Mouse (Mus musculus) CH12.LX (cell line): Measurements from ENCODE around the gene Dscaml1. TPM values are rescaled to one million over a fixed set of nuclear protein-coding genes. Genes with fewer than 3 reads are reported as not detected.

Source experiments
- DNase-seq: peaks from one replicate; pipeline ENCODE4 v3.0.0-alpha.2; 2013; ENCODE audit errors: extremely low read depth
- H3K27ac ChIP-seq: 2 replicates; pipeline ENCODE4 v1.5.1; 2012; ENCODE audit warnings: low read depth, mild to moderate bottlenecking, control low read depth, moderate library complexity; ENCODE audit not compliant: insufficient read depth
- H3K27me3 ChIP-seq: replicated peaks from 2 replicates; pipeline ENCODE3; 2012; ENCODE audit warnings: inconsistent platforms
- H3K36me3 ChIP-seq, 2 experiments: replicated peaks in 1 of 2; 2 replicates each; pipeline versions ENCODE3 to v1.6.1; 2012; ENCODE audit warnings: inconsistent platforms in 1 of 2, low read length in 1 of 2, mild to moderate bottlenecking in 1 of 2, mixed read lengths in 1 of 2, moderate library complexity in 1 of 2; ENCODE audit not compliant: control insufficient read depth in 1 of 2, insufficient read depth in 1 of 2
- H3K4me1 ChIP-seq, 2 experiments: 2 replicates each; pipeline ENCODE4 v1.6.1; 2012; ENCODE audit warnings: inconsistent platforms in 1 of 2, moderate library complexity in 1 of 2; ENCODE audit not compliant: insufficient read depth in 2 of 2, control insufficient read depth in 1 of 2
- H3K4me2 ChIP-seq: 2 replicates; pipeline ENCODE4 v1.6.1; 2012; ENCODE audit warnings: low read depth, mild to moderate bottlenecking, control low read depth; ENCODE audit not compliant: poor library complexity, insufficient read depth, severe bottlenecking
- H3K4me3 ChIP-seq, 3 experiments: fragments of 150-350 bp in 1 of 3; sonication (generic) in 1 of 3; replicated peaks in 1 of 3; 2 replicates each; pipeline versions ENCODE3 to v1.5.1; 2011 to 2012; ENCODE audit warnings: low read depth in 2 of 3, low read length in 2 of 3, mild to moderate bottlenecking in 2 of 3, moderate library complexity in 2 of 3, control low read depth in 1 of 3, improper control_type of control experiment in 1 of 3, inconsistent platforms in 1 of 3, mixed read lengths in 1 of 3; ENCODE audit not compliant: poor library complexity in 1 of 3
- H3K79me2 ChIP-seq: replicated peaks from 2 replicates; pipeline ENCODE4 v1.6.1; 2012; ENCODE audit warnings: mild to moderate bottlenecking, moderate library complexity; ENCODE audit not compliant: control insufficient read depth, poor library complexity, insufficient read depth, severe bottlenecking; ENCODE audit errors: extremely low read depth
- H3K9ac ChIP-seq: 2 replicates; pipeline ENCODE4 v1.6.1; 2012; ENCODE audit warnings: low read depth, mild to moderate bottlenecking, control low read depth, moderate library complexity; ENCODE audit not compliant: insufficient read depth
- H3K9me3 ChIP-seq: replicated peaks from 2 replicates; pipeline ENCODE3; 2012; ENCODE audit warnings: low read length, inconsistent platforms, mixed read lengths
- BHLHE40 ChIP-seq: IDR thresholded peaks from 2 replicates; pipeline ENCODE4 v1.6.1; 2011; ENCODE audit warnings: mild to moderate bottlenecking, low read depth, low read length, improper control_type of control experiment
- CHD2 ChIP-seq: IDR thresholded peaks from 2 replicates; pipeline ENCODE4 v1.6.1; 2011; ENCODE audit warnings: low read length, improper control_type of control experiment
- CTCF ChIP-seq, 2 experiments: IDR thresholded peaks in 1 of 2; conservative IDR thresholded peaks in 1 of 2; 2 replicates each; pipeline ENCODE4 v1.5.1; 2011 to 2012; ENCODE audit warnings: low read depth in 2 of 2, low read length in 2 of 2, improper control_type of control experiment in 1 of 2, inconsistent platforms in 1 of 2, mild to moderate bottlenecking in 1 of 2, moderate library complexity in 1 of 2
- E2F4 ChIP-seq: IDR thresholded peaks from 2 replicates; pipeline ENCODE4 v1.6.1; 2011; ENCODE audit warnings: low read depth, low read length, improper control_type of control experiment; ENCODE audit not compliant: insufficient replicate concordance
- ELF1 ChIP-seq: IDR thresholded peaks from 2 replicates; pipeline ENCODE4 v1.6.1; 2014; ENCODE audit warnings: low read depth, mild to moderate bottlenecking, inconsistent platforms, low read length, improper control_type of control experiment
- EP300 ChIP-seq: IDR thresholded peaks from 2 replicates; pipeline ENCODE4 v1.6.1; 2011; ENCODE audit warnings: low read length, improper control_type of control experiment
- JUN ChIP-seq: IDR thresholded peaks from 2 replicates; pipeline ENCODE4 v1.6.1; 2011; ENCODE audit warnings: low read depth, mild to moderate bottlenecking, low read length, improper control_type of control experiment, moderate library complexity; ENCODE audit not compliant: insufficient read depth
- JUND ChIP-seq: conservative IDR thresholded peaks from 2 replicates; pipeline ENCODE4 v1.6.1; 2011; ENCODE audit warnings: low read depth, low read length, improper control_type of control experiment
- MAFK ChIP-seq: IDR thresholded peaks from 2 replicates; pipeline ENCODE4 v1.6.1; 2011; ENCODE audit warnings: low read length, improper control_type of control experiment; ENCODE audit not compliant: insufficient replicate concordance
- MEF2A ChIP-seq: IDR thresholded peaks from 2 replicates; pipeline ENCODE4 v1.6.1; 2014; ENCODE audit warnings: low read depth, mild to moderate bottlenecking, inconsistent platforms, low read length, improper control_type of control experiment, borderline replicate concordance
- PAX5 ChIP-seq: IDR thresholded peaks from 2 replicates; pipeline ENCODE4 v1.6.1; 2012; ENCODE audit warnings: low read length, inconsistent platforms, mixed read lengths
- TCF12 ChIP-seq: IDR thresholded peaks from 2 replicates; pipeline ENCODE4 v1.6.1; 2014; ENCODE audit warnings: low read depth, mild to moderate bottlenecking, inconsistent platforms, low read length, improper control_type of control experiment
- USF1 ChIP-seq: IDR thresholded peaks from 2 replicates; pipeline ENCODE4 v1.6.1; 2014; ENCODE audit warnings: low read depth, mild to moderate bottlenecking, inconsistent platforms, low read length, improper control_type of control experiment
- USF2 ChIP-seq: conservative IDR thresholded peaks from 2 replicates; pipeline ENCODE4 v1.6.1; 2011; ENCODE audit warnings: low read depth, low read length, improper control_type of control experiment
- ZKSCAN1 ChIP-seq: IDR thresholded peaks from 2 replicates; pipeline ENCODE4 v1.6.1; 2012; ENCODE audit warnings: low read depth, inconsistent platforms, low read length, improper control_type of control experiment, borderline replicate concordance
- dilution Hi-C: fragments of 300-500 bp; cut with MboI; formaldehyde crosslinking; loops from 2 replicates; pipeline ENCODE4 v1.14.3; 2020; ENCODE audit warnings: low sequenced_read_pairs; ENCODE audit not compliant: extremely low pct_unique_long_range_greater_than_20kb, extremely low pct_ligation_motif_present
- in situ Hi-C: fragments of 300-500 bp; cut with MboI; formaldehyde crosslinking; loops from 3 replicates; pipeline ENCODE4 v1.14.3; 2019; ENCODE audit warnings: low sequenced_read_pairs, low pct_ligation_motif_present, low pct_unique_long_range_greater_than_20kb, mixed read lengths
- polyA plus RNA-seq: library from polyadenylated mRNA; unstranded; fragments of >175 nt; gene quantifications from 2 replicates; pipeline ENCODE4 v1.2.1, GENCODE M21; 2012; ENCODE audit warnings: low read depth; ENCODE audit not compliant: insufficient read length
- total RNA-seq, 2 experiments: library from RNA; depleted of rRNA; stranded (reverse); fragments of 300-350 nt in 1 of 2; fragments of >200 nt in 1 of 2; gene quantifications; 2 replicates each; pipeline ENCODE4 v1.2.3; 2012 to 2014

Gene Dscaml1
- total and polyA plus RNA-seq, 3 experiments, result not detected

DNA sequence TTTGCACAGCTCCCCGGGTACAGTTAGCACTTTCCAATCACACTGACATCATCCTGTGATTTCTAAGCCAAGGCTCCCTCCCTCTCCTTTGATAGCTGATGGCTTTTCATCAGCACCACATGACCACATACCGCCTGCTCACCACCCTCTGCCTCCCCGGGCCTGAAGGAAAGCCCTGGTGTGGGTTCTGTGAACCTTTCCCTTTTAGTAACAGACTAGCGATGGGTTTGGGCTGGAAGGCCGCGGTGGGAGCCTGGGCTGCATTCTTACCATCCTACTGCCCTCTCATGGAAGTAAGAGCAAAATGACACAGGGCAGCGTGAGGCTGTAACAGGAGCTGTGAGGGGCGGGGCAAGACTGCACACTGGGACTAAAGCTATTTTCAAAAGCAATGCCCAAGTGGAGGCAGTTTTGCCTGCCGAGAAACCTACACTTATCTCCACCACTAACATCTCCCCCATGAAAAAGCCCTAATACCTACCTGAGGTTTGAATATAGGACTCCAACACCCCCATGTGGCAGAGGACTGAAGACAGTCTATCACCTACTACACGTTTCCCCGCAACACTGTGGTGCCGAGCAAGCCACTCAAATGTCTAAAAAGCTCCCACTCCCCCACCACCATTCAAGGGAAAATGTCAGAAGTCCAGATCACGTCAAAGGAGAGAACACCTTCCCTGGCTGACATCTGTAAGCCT is 372.2 kb downstream of the Dscaml1 start:
- dilution Hi-C loops, result no loop called here
- H3K27ac ChIP-seq, result no peak overlapping the region

GRCm38 (mm10) chr9:45799402-45799801 is 373.0 kb downstream of the Dscaml1 start:
- H3K27me3 ChIP-seq, result no peaks in the 10 kb centered on the region
- peaks cover 12 to 67% of the 10 kb centered on the region in 2 experiments for H3K36me3 ChIP-seq
- no peaks in the 10 kb centered on the region for H3K79me2 ChIP-seq
- no peak overlapping the region for H3K27ac ChIP-seq
- H3K9ac ChIP-seq, result no peak overlapping the region
- H3K4me3 ChIP-seq, result no peak overlapping the region
- no peaks in the 10 kb centered on the region for H3K9me3 ChIP-seq
- TF ChIP-seq JUND, result no peak
- TF ChIP-seq BHLHE40, result no peak
- no peak for TF ChIP-seq JUN
- TF ChIP-seq EP300, result no peak
- no peak for TF ChIP-seq ZKSCAN1
- no peak for TF ChIP-seq ELF1
- no peak for TF ChIP-seq USF1
- no peak for TF ChIP-seq CTCF (conservative IDR thresholded peaks at IDR 0.05 in 1 of 2, IDR thresholded peaks at IDR 0.05 in 1 of 2; ENCODE audit: low read depth in 2 of 2, low read length in 2 of 2)
- no peak for TF ChIP-seq TCF12
- no peak for DNase-seq
- dilution Hi-C loops, result no loop called here
- in situ Hi-C loops, result no loop called here
- no peak overlapping the region for H3K4me2 ChIP-seq
- peaks cover 0 to 27% of the 10 kb centered on the region in 2 experiments; a peak in 2 of 4 replicates for H3K4me1 ChIP-seq

More for the DNA sequence above, 372.2 kb downstream of the Dscaml1 start:
- TF ChIP-seq MEF2A (no peak), E2F4 (no peak), MAFK (no peak), CHD2 (no peak), USF2 (no peak), PAX5 (no peak)
- H3K4me1 ChIP-seq, result peaks cover 0 to 19% of the 10 kb centered on the region in 2 experiments; a peak in 2 of 4 replicates
- H3K79me2 ChIP-seq, result no peaks in the 10 kb centered on the region
- no peak overlapping the region for H3K4me2 ChIP-seq
- no peak for DNase-seq
- no peaks in the 10 kb centered on the region for H3K27me3 ChIP-seq
- no peak overlapping the region for H3K9ac ChIP-seq
- H3K9me3 ChIP-seq, result no peaks in the 10 kb centered on the region
- peaks cover 18 to 73% of the 10 kb centered on the region in 2 experiments for H3K36me3 ChIP-seq
- H3K4me3 ChIP-seq, result no peak overlapping the region
- in situ Hi-C loops, result no loop called here

Other genes starting within 250 kb of the Dscaml1 start
- not detected in 2 replicates for gene BC049352, start 244.6 kb upstream of the Dscaml1 start, total RNA-seq (2012; rRNA removed)
- gene BC049352, start 244.6 kb upstream of the Dscaml1 start, total RNA-seq (2014; rRNA removed), result not detected in 2 replicates
- gene BC049352, start 244.6 kb upstream of the Dscaml1 start, polyA plus RNA-seq, result 0.14 and 0.17 TPM in 2 replicates
- not detected in 2 replicates for gene Tmprss4, start 222.5 kb upstream of the Dscaml1 start, total RNA-seq (2012; rRNA removed)
- not detected in 2 replicates for gene Tmprss4, start 222.5 kb upstream of the Dscaml1 start, total RNA-seq (2014; rRNA removed)
- gene Tmprss4, start 222.5 kb upstream of the Dscaml1 start, polyA plus RNA-seq, result not detected in 2 replicates
- gene Il10ra, start 157.5 kb upstream of the Dscaml1 start, total RNA-seq (2012; rRNA removed), result 3.4 and 3.9 TPM in 2 replicates
- 3.1 and 3.7 TPM in 2 replicates for gene Il10ra, start 157.5 kb upstream of the Dscaml1 start, total RNA-seq (2014; rRNA removed)
- 4.5 and 5.1 TPM in 2 replicates for gene Il10ra, start 157.5 kb upstream of the Dscaml1 start, polyA plus RNA-seq
- not detected in 2 replicates for gene Tmprss13, start 107.5 kb upstream of the Dscaml1 start, total RNA-seq (2012; rRNA removed)
- gene Tmprss13, start 107.5 kb upstream of the Dscaml1 start, total RNA-seq (2014; rRNA removed), result not detected in 2 replicates
- not detected in 2 replicates for gene Tmprss13, start 107.5 kb upstream of the Dscaml1 start, polyA plus RNA-seq
- 0.08 TPM in 1 of 2 replicates, not detected in the other for gene Fxyd6, start 56.4 kb upstream of the Dscaml1 start, total RNA-seq (2012; rRNA removed)
- not detected in 2 replicates for gene Fxyd6, start 56.4 kb upstream of the Dscaml1 start, total RNA-seq (2014; rRNA removed)
- not detected in 2 replicates for gene Fxyd6, start 56.4 kb upstream of the Dscaml1 start, polyA plus RNA-seq
- gene Fxyd2, start 27.0 kb upstream of the Dscaml1 start, total RNA-seq (2012; rRNA removed), result not detected in 2 replicates
- not detected in 2 replicates for gene Fxyd2, start 27.0 kb upstream of the Dscaml1 start, total RNA-seq (2014; rRNA removed)
- not detected in 2 replicates for gene Fxyd2, start 27.0 kb upstream of the Dscaml1 start, polyA plus RNA-seq